Mouse (Mus musculus): ENCODE results near the gene Slc9a5. TPM values are rescaled to one million over a fixed set of nuclear protein-coding genes. Genes with fewer than 3 reads are reported as not detected.

The Slc9a5 gene
- polyA plus RNA-seq, 1 experiment: 5.0 TPM

- H3K27ac ChIP-seq (ENCODE audit: insufficient read depth, low read depth, low read length): no peak overlapping the region
Observed at GRCm38 (mm10) chr8:105350186-105350585, 1.5 kb downstream of the Slc9a5 start.

DNA sequence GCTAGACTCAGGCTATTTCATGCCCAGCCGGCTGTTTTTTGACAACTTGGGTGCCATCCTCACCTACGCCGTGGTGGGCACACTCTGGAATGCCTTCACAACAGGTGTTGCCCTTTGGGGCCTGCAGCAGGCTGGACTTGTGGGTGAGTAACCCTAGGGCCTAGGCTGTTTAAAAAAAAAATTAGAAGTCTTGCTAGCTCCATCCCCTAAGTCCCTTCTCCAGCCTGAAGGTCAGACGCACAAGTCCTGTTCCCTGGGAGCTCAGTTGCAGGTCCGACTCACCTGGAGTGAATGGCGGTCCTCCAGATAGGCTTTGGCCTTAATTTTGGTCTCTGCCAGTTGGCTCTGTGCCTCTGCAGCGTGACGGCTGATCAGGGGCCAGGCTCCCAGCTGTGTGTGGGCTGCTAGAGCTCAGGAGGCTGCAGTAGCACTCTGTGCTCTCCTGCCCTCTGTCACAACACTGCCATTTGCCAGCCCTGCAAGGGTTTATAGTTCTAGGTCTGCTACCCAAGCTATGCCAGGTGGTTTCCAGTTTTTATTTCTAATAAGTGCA is 5.0 kb downstream of the Slc9a5 start:
- Histone ChIP-seq H3K27ac (ENCODE audit: insufficient read depth, low read depth, low read length) (no peak overlapping the region), H3K4me1 (ENCODE audit: control insufficient read depth, insufficient read depth, low read length) (no peaks in the 10 kb centered on the region), H3K4me3 (ENCODE audit: insufficient read depth, low read length) (no peak overlapping the region)
- TF ChIP-seq POLR2A (IDR thresholded peaks at IDR 0.05; ENCODE audit: borderline replicate concordance, low read depth, low read length): no peak
- TF ChIP-seq CTCF (IDR thresholded peaks at IDR 0.05; ENCODE audit: low read depth, low read length): no peak

More at GRCm38 (mm10) chr8:105350186-105350585, 1.5 kb downstream of the Slc9a5 start:
- Histone ChIP-seq H3K4me1 (ENCODE audit: control insufficient read depth, insufficient read depth, low read length) (peaks cover 11% of the 10 kb centered on the region), H3K4me3 (ENCODE audit: insufficient read depth, low read length) (no peak overlapping the region)
- TF ChIP-seq CTCF (IDR thresholded peaks at IDR 0.05; ENCODE audit: low read depth, low read length): no peak
- TF ChIP-seq POLR2A (IDR thresholded peaks at IDR 0.05; ENCODE audit: borderline replicate concordance, low read depth, low read length): no peak

GRCm38 (mm10) chr8:105354549-105354948 is 5.9 kb downstream of the Slc9a5 start:
- Histone ChIP-seq H3K4me1 (ENCODE audit: control insufficient read depth, insufficient read depth, low read length) (no peaks in the 10 kb centered on the region), H3K27ac (ENCODE audit: insufficient read depth, low read depth, low read length) (no peak overlapping the region), H3K4me3 (ENCODE audit: insufficient read depth, low read length) (no peak overlapping the region)
- TF ChIP-seq CTCF (IDR thresholded peaks at IDR 0.05; ENCODE audit: low read depth, low read length): no peak
- TF ChIP-seq POLR2A (IDR thresholded peaks at IDR 0.05; ENCODE audit: borderline replicate concordance, low read depth, low read length): no peak

DNA sequence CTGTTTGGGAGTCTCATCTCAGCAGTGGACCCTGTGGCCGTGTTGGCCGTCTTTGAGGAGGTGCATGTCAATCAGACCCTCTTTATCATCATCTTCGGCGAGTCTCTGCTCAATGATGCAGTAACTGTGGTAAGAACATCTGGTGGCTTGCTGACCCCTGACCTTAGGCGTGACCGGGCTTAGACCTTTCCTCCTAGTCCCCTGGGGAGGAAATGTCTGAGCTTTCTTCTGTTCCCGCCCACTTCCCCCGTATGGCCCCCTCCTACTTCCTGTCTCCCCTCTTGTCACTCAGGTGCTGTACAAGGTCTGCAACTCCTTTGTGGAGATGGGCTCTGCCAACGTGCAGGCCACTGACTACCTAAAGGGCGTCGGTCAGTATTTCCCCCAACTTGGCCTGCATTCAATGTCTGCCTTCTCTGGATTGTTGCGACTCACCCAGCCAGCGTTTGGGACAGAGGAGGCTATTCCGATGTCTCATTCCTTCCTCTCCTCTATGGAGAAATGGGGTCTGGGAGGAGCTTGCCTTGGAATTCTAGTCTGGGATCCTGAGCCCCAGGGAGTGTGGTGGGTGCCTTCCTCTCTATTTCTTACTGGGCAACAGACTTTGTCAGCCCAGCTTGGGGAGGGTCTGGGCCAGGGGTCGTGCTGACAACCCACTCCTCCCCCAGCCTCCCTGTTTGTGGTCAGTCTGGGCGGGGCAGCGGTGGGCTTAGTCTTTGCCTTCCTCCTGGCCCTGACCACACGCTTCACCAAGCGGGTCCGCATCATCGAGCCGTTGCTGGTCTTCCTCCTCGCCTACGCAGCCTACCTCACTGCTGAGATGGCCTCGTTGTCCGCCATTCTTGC is 6.8 kb downstream of the Slc9a5 start:
- H3K4me1 ChIP-seq (ENCODE audit: control insufficient read depth, insufficient read depth, low read length): no peaks in the 10 kb centered on the region
- no peak overlapping the region for H3K4me3 ChIP-seq (ENCODE audit: insufficient read depth, low read length)
- TF ChIP-seq POLR2A (IDR thresholded peaks at IDR 0.05; ENCODE audit: borderline replicate concordance, low read depth, low read length) (no peak), CTCF (IDR thresholded peaks at IDR 0.05; ENCODE audit: low read depth, low read length) (no peak)
- H3K27ac ChIP-seq (ENCODE audit: insufficient read depth, low read depth, low read length): no peak overlapping the region

GRCm38 (mm10) chr8:105356681-105357080 is 8.0 kb downstream of the Slc9a5 start:
- H3K4me3 ChIP-seq (ENCODE audit: insufficient read depth, low read length): no peak overlapping the region
- peaks cover 4% of the 10 kb centered on the region for H3K4me1 ChIP-seq (ENCODE audit: control insufficient read depth, insufficient read depth, low read length)
- no peak overlapping the region for H3K27ac ChIP-seq (ENCODE audit: insufficient read depth, low read depth, low read length)
- TF ChIP-seq CTCF (IDR thresholded peaks at IDR 0.05; ENCODE audit: low read depth, low read length) (no peak), POLR2A (IDR thresholded peaks at IDR 0.05; ENCODE audit: borderline replicate concordance, low read depth, low read length) (no peak)

DNA sequence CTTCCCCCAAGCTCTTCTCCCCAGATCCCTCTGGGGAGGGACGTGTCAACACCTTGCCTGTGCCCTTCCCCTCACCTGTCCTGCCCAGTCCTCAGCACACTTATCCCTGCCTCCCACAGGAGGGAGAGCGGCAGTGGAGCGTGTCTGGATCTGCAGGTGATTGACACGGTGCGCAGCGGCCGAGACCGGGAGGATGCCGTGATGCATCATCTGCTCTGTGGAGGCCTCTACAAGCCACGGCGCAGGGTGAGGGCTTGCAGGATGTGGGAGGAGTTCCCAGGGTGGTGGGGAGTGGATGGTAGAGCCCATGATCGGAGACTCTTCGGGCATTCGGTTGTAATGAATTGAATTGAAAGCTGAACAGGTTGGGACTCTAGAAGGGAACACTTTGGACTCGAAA is 10.6 kb downstream of the Slc9a5 start:
- Histone ChIP-seq H3K4me1 (ENCODE audit: control insufficient read depth, insufficient read depth, low read length) (peaks cover 16% of the 10 kb centered on the region), H3K27ac (ENCODE audit: insufficient read depth, low read depth, low read length) (no peak overlapping the region), H3K4me3 (ENCODE audit: insufficient read depth, low read length) (no peak overlapping the region)
- TF ChIP-seq CTCF (IDR thresholded peaks at IDR 0.05; ENCODE audit: low read depth, low read length) (no peak), POLR2A (IDR thresholded peaks at IDR 0.05; ENCODE audit: borderline replicate concordance, low read depth, low read length) (no peak)

GRCm38 (mm10) chr8:105359646-105360045 is 11.0 kb downstream of the Slc9a5 start:
- Histone ChIP-seq H3K4me3 (ENCODE audit: insufficient read depth, low read length) (no peak overlapping the region), H3K4me1 (ENCODE audit: control insufficient read depth, insufficient read depth, low read length) (peaks cover 16% of the 10 kb centered on the region), H3K27ac (ENCODE audit: insufficient read depth, low read depth, low read length) (no peak overlapping the region)
- TF ChIP-seq CTCF (IDR thresholded peaks at IDR 0.05; ENCODE audit: low read depth, low read length) (0 out of 2 replicates have a peak, but pooled peaks have one; percentile 18), POLR2A (IDR thresholded peaks at IDR 0.05; ENCODE audit: borderline replicate concordance, low read depth, low read length) (no peak)

- Histone ChIP-seq H3K27ac (ENCODE audit: insufficient read depth, low read depth, low read length) (peak overlapping the region; percentile 53), H3K4me3 (ENCODE audit: insufficient read depth, low read length) (no peak overlapping the region), H3K4me1 (ENCODE audit: control insufficient read depth, insufficient read depth, low read length) (peaks cover 16% of the 10 kb centered on the region)
- TF ChIP-seq POLR2A (IDR thresholded peaks at IDR 0.05; ENCODE audit: borderline replicate concordance, low read depth, low read length): no peak
Observed at GRCm38 (mm10) chr8:105361751-105362702, 13.4 kb downstream of the Slc9a5 start.

DNA sequence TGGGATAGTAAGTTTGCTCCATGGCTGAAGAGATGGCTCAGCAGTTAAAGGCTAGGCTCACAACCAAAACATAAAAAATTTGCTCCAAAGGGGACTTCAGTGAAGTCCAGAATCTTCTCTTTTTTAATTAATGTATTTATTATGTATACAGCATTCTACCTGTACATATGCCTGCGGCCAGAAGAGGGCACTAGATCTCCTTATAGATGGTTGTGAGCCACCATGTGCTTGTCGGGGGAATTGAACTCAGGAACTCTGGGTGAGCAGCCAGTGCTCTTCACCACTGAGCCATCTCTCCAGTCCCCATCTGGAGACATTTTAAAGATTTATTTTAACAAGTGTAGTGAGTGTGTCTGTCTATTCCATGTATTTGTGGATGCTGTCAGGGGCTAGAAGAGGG is 18.5 kb downstream of the Slc9a5 start:
- Histone ChIP-seq H3K4me1 (ENCODE audit: control insufficient read depth, insufficient read depth, low read length) (peaks cover 10% of the 10 kb centered on the region), H3K27ac (ENCODE audit: insufficient read depth, low read depth, low read length) (no peak overlapping the region), H3K4me3 (ENCODE audit: insufficient read depth, low read length) (no peak overlapping the region)
- TF ChIP-seq CTCF (IDR thresholded peaks at IDR 0.05; ENCODE audit: low read depth, low read length) (0 out of 2 replicates have a peak, but pooled peaks have one; percentile 11), POLR2A (IDR thresholded peaks at IDR 0.05; ENCODE audit: borderline replicate concordance, low read depth, low read length) (no peak)
